Mouse (Mus musculus) forebrain, embryonic 16.5 days (tissue): ENCODE data around the gene Hcn4. TPM values are rescaled to one million over a fixed set of nuclear protein-coding genes. Genes with fewer than 3 reads are reported as not detected.
A peak's percentile ranks its signal among the peaks of the same experiment; 100 is the strongest.

ENCODE experiments used
- ATAC-seq: fragments of 200-750 bp; cut with Nextera tagmentation; 2 replicates; pipeline ENCODE4 v1.8.0; 2017; ENCODE audit warnings: mild to moderate bottlenecking, moderate library complexity
- H3K27ac ChIP-seq: fragments of 300-500 bp; sonication (generic); 2 replicates; pipeline ENCODE4 v1.5.1; 2014; ENCODE audit warnings: low read length, control low read depth
- H3K27me3 ChIP-seq: fragments of 300-500 bp; sonication (generic); replicated peaks from 2 replicates; pipeline ENCODE4 v1.6.1; 2014; ENCODE audit warnings: low read length; ENCODE audit not compliant: control insufficient read depth, insufficient read depth
- H3K36me3 ChIP-seq: fragments of 300-500 bp; sonication (generic); 2 replicates; pipeline ENCODE4 v1.6.1; 2014; ENCODE audit not compliant: control insufficient read depth, insufficient read depth
- H3K4me1 ChIP-seq: fragments of 300-500 bp; sonication (generic); replicated peaks from 2 replicates; pipeline ENCODE4 v1.6.1; 2014; ENCODE audit warnings: low read length; ENCODE audit not compliant: control insufficient read depth, insufficient read depth
- H3K4me2 ChIP-seq: fragments of 300-500 bp; sonication (generic); 2 replicates; pipeline ENCODE4 v1.6.1; 2014; ENCODE audit warnings: mild to moderate bottlenecking, low read length, control low read depth
- H3K4me3 ChIP-seq: fragments of 300-500 bp; sonication (generic); replicated peaks from 2 replicates; pipeline ENCODE4 v1.5.1; 2014; ENCODE audit warnings: mild to moderate bottlenecking, low read length, control low read depth
- H3K9ac ChIP-seq: fragments of 300-500 bp; sonication (generic); replicated peaks from 2 replicates; pipeline ENCODE4 v1.6.1; 2014; ENCODE audit warnings: low read depth, low read length, control low read depth
- H3K9me3 ChIP-seq: fragments of 300-500 bp; sonication (generic); 2 replicates; pipeline ENCODE4 v1.6.1; 2016; ENCODE audit warnings: low read length; ENCODE audit not compliant: control insufficient read depth
- WGBS: fragments of 180-500 bp; shearing (Covaris S2); extraction: QIAGEN DNeasy Blood & Tissue Kit; methylation state at CpG from one replicate; pipeline ENCODE4 v1.1.7; 2014; 5-methylcytosine and 5-hydroxymethylcytosine counted together
- polyA plus RNA-seq: library from polyadenylated mRNA; unstranded; fragments of >200 nt; fragmentation: Nextera tagmentation; extraction: Ambion mirVana; gene quantifications from 2 replicates; pipeline ENCODE4 v1.2.1, GENCODE M21; 2015

The Hcn4 gene
- polyA plus RNA-seq, 1 experiment from 2014 or later: 2.8 TPM

DNA sequence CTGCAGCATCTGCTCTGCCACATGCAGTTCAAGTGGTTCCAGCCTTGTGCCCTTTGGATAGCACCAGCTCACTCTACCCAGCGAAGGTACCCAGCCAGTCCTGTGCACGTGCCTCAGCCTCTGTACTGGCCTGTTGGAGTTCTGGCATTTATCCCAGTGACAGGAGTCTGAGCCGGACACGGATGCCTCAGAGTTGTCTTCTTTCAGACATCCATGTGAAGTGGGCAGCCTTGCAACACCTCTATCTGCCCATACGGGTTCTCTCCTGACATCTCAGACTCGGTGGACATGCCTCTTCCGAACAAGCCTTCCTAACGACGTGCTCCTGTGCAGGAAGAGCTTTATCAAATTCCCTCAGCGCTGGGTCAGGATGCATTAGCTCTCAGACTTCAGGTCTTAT is 47.9 kb downstream of the Hcn4 start:
- Histone ChIP-seq H3K9me3 (no peaks in the 10 kb centered on the region), H3K27me3 (no peaks in the 10 kb centered on the region), H3K9ac (no peak overlapping the region), H3K4me2 (no peak overlapping the region), H3K27ac (no peak overlapping the region), H3K4me3 (no peak overlapping the region), H3K4me1 (no peaks in the 10 kb centered on the region), H3K36me3 (no peaks in the 10 kb centered on the region)
- WGBS: 81% methylated on average over 10 of the region's 10 CpGs
- no peak for ATAC-seq

DNA sequence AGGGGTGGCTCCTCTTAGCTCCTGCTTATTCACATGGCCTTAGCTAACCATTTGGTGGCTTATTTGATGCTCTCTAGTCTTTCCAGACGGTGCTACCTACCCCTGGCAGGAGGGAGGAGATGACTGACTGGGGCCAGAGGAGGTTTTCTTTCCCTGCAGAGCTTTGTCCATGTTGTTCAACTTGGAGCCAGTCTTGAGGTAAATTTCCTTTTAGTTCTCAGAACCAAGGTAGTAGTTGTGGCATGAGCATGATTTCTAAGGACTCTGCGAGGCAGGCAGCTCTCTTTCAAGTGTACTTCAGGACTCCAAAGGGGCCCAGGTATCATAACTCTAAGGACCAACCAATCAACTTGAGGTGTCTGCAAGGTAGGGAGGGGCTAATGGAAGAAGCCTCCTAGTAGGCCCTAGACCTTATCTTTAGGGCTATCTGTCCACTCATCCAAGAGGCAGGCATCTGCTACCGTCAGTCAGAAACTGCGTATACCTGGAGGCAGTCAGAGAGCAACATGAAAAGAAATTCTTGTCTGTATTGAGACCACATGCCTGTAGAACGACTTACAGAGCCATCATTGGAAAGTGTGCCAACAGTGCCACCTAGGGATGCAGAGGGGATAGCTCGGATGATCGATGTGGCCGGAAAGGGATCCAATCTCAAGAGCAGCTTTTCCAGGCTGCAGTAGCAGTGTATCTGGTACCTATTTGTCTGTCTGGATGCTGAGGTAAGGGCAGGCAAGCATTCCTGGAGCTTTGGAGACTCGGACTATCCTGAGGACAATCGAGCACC is 50.5 kb downstream of the Hcn4 start:
- ATAC-seq: peak; percentile 33
- peaks cover 14% of the 10 kb centered on the region for H3K36me3 ChIP-seq
- H3K27ac ChIP-seq: no peak overlapping the region
- no peaks in the 10 kb centered on the region for H3K4me1 ChIP-seq
- H3K4me2 ChIP-seq: no peak overlapping the region
- H3K4me3 ChIP-seq: no peak overlapping the region
- H3K27me3 ChIP-seq: no peaks in the 10 kb centered on the region
- WGBS: 47% methylated on average over 10 of the region's 10 CpGs
- no peak overlapping the region for H3K9ac ChIP-seq
- H3K9me3 ChIP-seq: no peaks in the 10 kb centered on the region

DNA sequence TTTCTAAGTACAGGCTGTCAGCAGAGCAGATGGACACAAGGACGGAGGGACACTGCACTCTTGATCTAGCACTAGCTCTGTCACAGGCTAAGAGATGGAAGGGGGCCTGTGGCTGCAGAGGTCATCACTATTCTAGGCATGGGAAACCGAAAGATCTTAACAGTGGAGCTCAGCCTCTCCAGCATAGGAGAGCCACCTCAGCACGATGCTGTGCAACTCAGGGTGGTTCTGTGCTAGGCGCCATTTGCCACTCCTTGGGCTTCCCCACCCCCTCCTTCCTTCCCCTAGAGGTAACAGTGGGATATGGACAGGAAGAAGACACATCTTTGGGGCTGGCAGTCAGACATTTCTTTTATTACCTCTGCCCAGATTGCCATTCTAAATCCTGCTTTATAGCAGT is 51.1 kb downstream of the Hcn4 start:
- H3K4me3 ChIP-seq: no peak overlapping the region
- ATAC-seq: no peak
- H3K4me1 ChIP-seq: no peaks in the 10 kb centered on the region
- H3K36me3 ChIP-seq: peaks cover 16% of the 10 kb centered on the region
- no peak overlapping the region for H3K9ac ChIP-seq
- H3K27me3 ChIP-seq: no peaks in the 10 kb centered on the region
- H3K27ac ChIP-seq: no peak overlapping the region
- H3K9me3 ChIP-seq: no peaks in the 10 kb centered on the region
- WGBS: 86% methylated on average over 4 of the region's 4 CpGs
- H3K4me2 ChIP-seq: no peak overlapping the region

DNA sequence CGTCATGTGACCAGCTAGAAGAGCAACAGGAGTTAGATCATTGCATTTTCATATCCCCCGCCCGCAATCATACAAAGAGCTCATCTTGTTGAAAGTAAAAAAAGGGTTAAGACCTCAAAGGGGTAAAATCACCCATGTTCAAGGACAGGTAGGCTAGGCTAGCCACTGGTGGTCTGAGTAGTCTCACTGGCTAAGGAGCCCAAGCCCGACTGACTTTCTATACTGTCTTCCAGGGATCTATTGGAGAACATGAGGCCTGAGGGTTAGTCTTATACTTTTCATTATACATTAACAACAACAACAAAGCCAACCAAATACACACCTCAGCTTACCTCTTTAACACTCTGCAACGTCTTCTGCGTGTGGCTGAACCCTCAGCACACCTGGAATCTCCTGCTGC is 52.2 kb downstream of the Hcn4 start:
- Histone ChIP-seq H3K9me3 (no peaks in the 10 kb centered on the region), H3K27me3 (no peaks in the 10 kb centered on the region), H3K27ac (no peak overlapping the region), H3K4me1 (no peaks in the 10 kb centered on the region), H3K36me3 (peaks cover 22% of the 10 kb centered on the region), H3K4me2 (no peak overlapping the region), H3K9ac (no peak overlapping the region), H3K4me3 (no peak overlapping the region)
- WGBS: 92% methylated on average over 6 of the region's 6 CpGs
- no peak for ATAC-seq

DNA sequence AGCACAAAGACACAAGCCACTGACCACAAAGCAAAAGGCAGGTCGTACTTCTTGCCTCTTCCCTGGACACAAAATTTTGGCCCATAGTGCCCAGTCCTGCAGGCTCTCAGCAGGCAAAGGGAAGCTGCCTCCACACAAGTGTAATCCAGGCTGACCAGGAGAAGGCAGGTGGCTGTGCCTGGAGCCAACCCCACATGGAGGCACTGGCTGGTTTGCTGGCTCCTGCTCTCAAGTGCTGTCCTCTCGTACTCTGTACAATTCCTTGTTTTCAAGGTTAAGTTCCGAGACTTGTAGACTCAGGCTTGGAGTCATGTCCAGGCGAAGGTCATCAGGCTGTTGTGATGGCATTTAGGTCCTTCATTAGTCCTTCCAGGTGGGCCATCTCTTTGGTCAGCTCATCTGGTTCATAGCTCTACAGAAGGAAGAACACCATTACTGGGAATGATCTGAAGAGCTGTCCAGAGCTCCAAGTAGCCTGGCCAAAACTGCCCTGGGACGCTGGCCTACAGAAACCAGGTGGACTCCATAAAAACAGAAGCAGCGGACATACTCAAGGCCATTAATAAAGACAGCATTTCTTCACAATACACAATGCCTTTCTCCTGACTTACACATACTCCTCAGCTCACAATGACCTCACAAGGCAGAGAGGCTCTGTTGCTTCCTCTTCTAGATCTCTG is 53.9 kb downstream of the Hcn4 start:
- Histone ChIP-seq H3K4me3 (no peak overlapping the region), H3K4me1 (no peaks in the 10 kb centered on the region), H3K36me3 (peaks cover 25% of the 10 kb centered on the region), H3K4me2 (no peak overlapping the region), H3K9me3 (no peaks in the 10 kb centered on the region), H3K27ac (no peak overlapping the region), H3K27me3 (no peaks in the 10 kb centered on the region), H3K9ac (no peak overlapping the region)
- WGBS: 97% methylated on average over 6 of the region's 6 CpGs
- no peak for ATAC-seq

GRCm38 (mm10) chr9:58879836-58880235 is 56.6 kb downstream of the Hcn4 start:
- 86% methylated on average over 1 of the region's 1 CpGs for WGBS
- ATAC-seq: no peak
- H3K36me3 ChIP-seq: peaks cover 32% of the 10 kb centered on the region
- H3K4me1 ChIP-seq: no peaks in the 10 kb centered on the region
- no peak overlapping the region for H3K9ac ChIP-seq
- no peak overlapping the region for H3K4me3 ChIP-seq
- no peak overlapping the region for H3K4me2 ChIP-seq
- no peak overlapping the region for H3K27ac ChIP-seq
- H3K9me3 ChIP-seq: no peaks in the 10 kb centered on the region
- no peaks in the 10 kb centered on the region for H3K27me3 ChIP-seq

DNA sequence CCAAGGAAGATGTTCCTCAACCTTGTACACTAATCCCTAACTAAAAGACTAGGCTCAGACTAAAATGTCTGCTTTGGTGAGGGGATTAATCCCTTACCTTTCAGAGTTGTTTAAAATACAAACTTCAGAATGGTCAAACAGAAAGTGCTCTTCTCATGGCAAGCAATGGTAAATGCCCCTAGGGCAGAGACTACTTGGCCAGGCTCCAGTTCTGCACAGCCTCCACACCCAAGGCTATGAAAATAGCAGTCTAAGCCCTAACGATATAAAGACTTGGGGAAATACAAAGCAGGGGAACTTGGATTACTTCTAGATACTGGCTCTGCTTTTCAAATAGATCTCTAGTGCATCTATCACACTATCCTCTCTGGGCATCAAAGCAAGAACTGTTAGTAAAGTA is 59.5 kb downstream of the Hcn4 start:
- no peaks in the 10 kb centered on the region for H3K27me3 ChIP-seq
- H3K4me2 ChIP-seq: no peak overlapping the region
- H3K36me3 ChIP-seq: peaks cover 22% of the 10 kb centered on the region
- H3K9me3 ChIP-seq: no peaks in the 10 kb centered on the region
- H3K4me1 ChIP-seq: no peaks in the 10 kb centered on the region
- H3K4me3 ChIP-seq: no peak overlapping the region
- H3K27ac ChIP-seq: no peak overlapping the region
- no peak overlapping the region for H3K9ac ChIP-seq
- no peak for ATAC-seq
- 29% methylated on average over 1 of the region's 1 CpGs for WGBS

DNA sequence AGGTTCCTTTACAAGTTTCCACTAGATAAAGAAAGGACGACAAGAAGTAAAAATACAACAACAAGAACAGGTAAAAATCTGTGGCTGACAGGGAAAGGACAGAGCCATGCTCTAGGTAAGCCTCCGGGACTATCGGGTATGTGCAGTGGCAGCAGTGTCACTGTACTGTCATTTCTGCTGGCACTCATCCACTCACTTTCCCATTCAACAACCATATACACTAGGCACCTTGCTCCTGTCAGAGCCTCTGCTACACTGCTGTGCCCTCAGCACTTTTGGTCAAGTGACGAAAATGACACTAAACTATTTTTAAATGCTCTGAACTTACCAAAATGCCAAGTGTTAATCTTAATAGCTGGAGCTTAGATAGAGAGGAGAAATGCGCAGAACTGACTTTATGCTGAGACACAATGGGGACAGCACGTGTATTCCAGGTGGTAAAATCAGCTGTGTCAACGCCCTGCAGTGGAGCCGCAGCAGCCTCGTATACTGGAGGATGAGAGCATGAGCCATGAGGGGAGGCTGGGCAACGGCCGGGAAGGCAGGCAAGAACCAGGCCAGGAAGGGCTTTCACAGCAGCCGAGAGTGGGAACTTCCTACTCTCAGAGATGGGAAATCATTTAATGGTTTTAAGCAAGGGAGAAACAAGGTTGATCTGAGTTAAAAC is 66.7 kb downstream of the Hcn4 start:
- ATAC-seq: no peak

GRCm38 (mm10) chr9:58890893-58891292 is 67.7 kb downstream of the Hcn4 start:
- ATAC-seq: no peak
- H3K4me2 ChIP-seq: no peak overlapping the region
- peaks cover 19% of the 10 kb centered on the region for H3K36me3 ChIP-seq
- no peaks in the 10 kb centered on the region for H3K4me1 ChIP-seq
- no peak overlapping the region for H3K9ac ChIP-seq
- 94% methylated on average over 8 of the region's 8 CpGs for WGBS
- no peak overlapping the region for H3K4me3 ChIP-seq
- no peaks in the 10 kb centered on the region for H3K27me3 ChIP-seq
- H3K9me3 ChIP-seq: no peaks in the 10 kb centered on the region
- no peak overlapping the region for H3K27ac ChIP-seq

More for the DNA sequence above, 66.7 kb downstream of the Hcn4 start:
- no peaks in the 10 kb centered on the region for H3K9me3 ChIP-seq
- H3K4me2 ChIP-seq: no peak overlapping the region
- H3K27ac ChIP-seq: no peak overlapping the region
- H3K4me3 ChIP-seq: no peak overlapping the region
- H3K9ac ChIP-seq: no peak overlapping the region
- H3K27me3 ChIP-seq: no peaks in the 10 kb centered on the region
- H3K4me1 ChIP-seq: no peaks in the 10 kb centered on the region
- H3K36me3 ChIP-seq: peaks cover 19% of the 10 kb centered on the region
- 89% methylated on average over 12 of the region's 12 CpGs for WGBS
